Mouse (Mus musculus) megakaryocyte-erythroid progenitor cell, adult 5-6 weeks (primary cell): ENCODE measurements around the gene Lcn10. TPM values are rescaled to one million over a fixed set of nuclear protein-coding genes. Genes with fewer than 3 reads are reported as not detected.
"Not testable (repeated sequence)": the region's sequence is repeated elsewhere in the genome, so short reads cannot be mapped to it uniquely, and the experiment has no call there.

Source experiments
- ATAC-seq: replicated peaks from 2 replicates; pipeline ENCODE4 v1.8.0; 2016; ENCODE audit warnings: mild to moderate bottlenecking, inconsistent platforms; ENCODE audit not compliant: severe bottlenecking, poor library complexity, low FRiP score, low TSS enrichment
- total RNA-seq, 2 experiments: library from RNA; stranded (forward) in 1 of 2; stranded (reverse) in 1 of 2; fragments of 200-1000, 215-1000 nt in 1 of 2; fragments of >200 nt in 1 of 2; fragmentation: Nextera tagmentation in 1 of 2; gene quantifications; 2 replicates each; pipeline ENCODE4 v1.2.3; 2014 to 2017

Lcn10 gene
- total RNA-seq, 2 experiments from 2014 or later: not detected

- ATAC-seq: no peak
Measured at GRCm38 (mm10) chr2:25701001-25701400, 18.5 kb downstream of the Lcn10 start.

GRCm38 (mm10) chr2:25703706-25704105 lies 21.2 kb downstream of the Lcn10 start:
- ATAC-seq: no peak

GRCm38 (mm10) chr2:25706643-25707481 lies 24.3 kb downstream of the Lcn10 start, which contains the start of gene Bmyc:
Gene Bmyc (plus strand): TSS chr2:25706739.
- peak; percentile 84 for ATAC-seq

- ATAC-seq: 0 out of 2 replicates have a peak, but pooled peaks have one; percentile 40
Measured at GRCm38 (mm10) chr2:25708121-25708520, 25.6 kb downstream of the Lcn10 start.

- ATAC-seq: not testable (repeated sequence)
Measured at GRCm38 (mm10) chr2:25709056-25709455, 26.5 kb downstream of the Lcn10 start.

- not testable (repeated sequence) for ATAC-seq
Measured at GRCm38 (mm10) chr2:25709791-25710190, 27.3 kb downstream of the Lcn10 start.

GRCm38 (mm10) chr2:25711641-25712040 lies 29.1 kb downstream of the Lcn10 start:
- not testable (repeated sequence) for ATAC-seq

GRCm38 (mm10) chr2:25717222-25717621 lies 34.7 kb downstream of the Lcn10 start:
- no peak for ATAC-seq

- no peak for ATAC-seq
Measured at GRCm38 (mm10) chr2:25733199-25733930, 50.8 kb downstream of the Lcn10 start.

Other genes with a start within 250 kb of the Lcn10 start
- not detected in 2 replicates for gene Clic3, start 225.9 kb upstream of the Lcn10 start, total RNA-seq (2014; fragmentation: Nextera tagmentation)
- gene Clic3, start 225.9 kb upstream of the Lcn10 start, total RNA-seq (2017): not detected in 2 replicates
- 34.5 and 36.3 TPM in 2 replicates for gene Paxx, start 221.6 kb upstream of the Lcn10 start, total RNA-seq (2014; fragmentation: Nextera tagmentation)
- 17.9 and 25.9 TPM in 2 replicates for gene Paxx, start 221.6 kb upstream of the Lcn10 start, total RNA-seq (2017)
- not detected in 2 replicates for gene Ptgds, start 212.7 kb upstream of the Lcn10 start, total RNA-seq (2014; fragmentation: Nextera tagmentation)
- gene Ptgds, start 212.7 kb upstream of the Lcn10 start, total RNA-seq (2017): not detected in 2 replicates
- gene Lcn12, start 188.8 kb upstream of the Lcn10 start, total RNA-seq (2014; fragmentation: Nextera tagmentation): not detected in 2 replicates
- gene Lcn12, start 188.8 kb upstream of the Lcn10 start, total RNA-seq (2017): not detected in 2 replicates
- gene Fbxw5, start 182.0 kb upstream of the Lcn10 start, total RNA-seq (2014; fragmentation: Nextera tagmentation): 50.4 and 64.5 TPM in 2 replicates
- 24.0 and 28.9 TPM in 2 replicates for gene Fbxw5, start 182.0 kb upstream of the Lcn10 start, total RNA-seq (2017)
- 0.63 and 2.2 TPM in 2 replicates for gene C8g, start 181.0 kb upstream of the Lcn10 start, total RNA-seq (2014; fragmentation: Nextera tagmentation)
- gene C8g, start 181.0 kb upstream of the Lcn10 start, total RNA-seq (2017): 0.76 and 3.3 TPM in 2 replicates
- 19.2 and 22.4 TPM in 2 replicates for gene Traf2, start 135.8 kb upstream of the Lcn10 start, total RNA-seq (2014; fragmentation: Nextera tagmentation)
- gene Traf2, start 135.8 kb upstream of the Lcn10 start, total RNA-seq (2017): 13.7 and 14.3 TPM in 2 replicates
- 151 and 209 TPM in 2 replicates for gene Edf1, start 124.9 kb upstream of the Lcn10 start, total RNA-seq (2014; fragmentation: Nextera tagmentation)
- 60.9 and 105 TPM in 2 replicates for gene Edf1, start 124.9 kb upstream of the Lcn10 start, total RNA-seq (2017)
- 6.5 and 8.1 TPM in 2 replicates for gene Mamdc4, start 107.9 kb upstream of the Lcn10 start, total RNA-seq (2014; fragmentation: Nextera tagmentation)
- 0.38 and 2.0 TPM in 2 replicates for gene Mamdc4, start 107.9 kb upstream of the Lcn10 start, total RNA-seq (2017)
- gene Phpt1, start 107.5 kb upstream of the Lcn10 start, total RNA-seq (2014; fragmentation: Nextera tagmentation): 36.5 and 43.2 TPM in 2 replicates
- gene Phpt1, start 107.5 kb upstream of the Lcn10 start, total RNA-seq (2017): 19.1 and 25.2 TPM in 2 replicates
- not detected in 2 replicates for gene Ajm1, start 101.0 kb upstream of the Lcn10 start, total RNA-seq (2014; fragmentation: Nextera tagmentation)
- 0.09 TPM in 1 of 2 replicates, not detected in the other for gene Ajm1, start 101.0 kb upstream of the Lcn10 start, total RNA-seq (2017)
- gene Rabl6, start 74.2 kb upstream of the Lcn10 start, total RNA-seq (2014; fragmentation: Nextera tagmentation): 55.8 and 58.7 TPM in 2 replicates
- gene Rabl6, start 74.2 kb upstream of the Lcn10 start, total RNA-seq (2017): 58.5 and 92.0 TPM in 2 replicates
- not detected in 2 replicates for gene Ccdc183, start 65.0 kb upstream of the Lcn10 start, total RNA-seq (2014; fragmentation: Nextera tagmentation)
- not detected in 2 replicates for gene Ccdc183, start 65.0 kb upstream of the Lcn10 start, total RNA-seq (2017)
- 2.1 and 3.0 TPM in 2 replicates for gene Tmem141, start 60.7 kb upstream of the Lcn10 start, total RNA-seq (2014; fragmentation: Nextera tagmentation)
- 3.7 and 5.9 TPM in 2 replicates for gene Tmem141, start 60.7 kb upstream of the Lcn10 start, total RNA-seq (2017)
- not detected in 2 replicates for gene Fcna, start 54.7 kb upstream of the Lcn10 start, total RNA-seq (2014; fragmentation: Nextera tagmentation)
- not detected in 2 replicates for gene Fcna, start 54.7 kb upstream of the Lcn10 start, total RNA-seq (2017)
- gene Lcn8, start 29.6 kb upstream of the Lcn10 start, total RNA-seq (2014; fragmentation: Nextera tagmentation): not detected in 2 replicates
- gene Lcn8, start 29.6 kb upstream of the Lcn10 start, total RNA-seq (2017): not detected in 2 replicates
- not detected in 2 replicates for gene Lcn5, start 24.8 kb upstream of the Lcn10 start, total RNA-seq (2014; fragmentation: Nextera tagmentation)
- gene Lcn5, start 24.8 kb upstream of the Lcn10 start, total RNA-seq (2017): not detected in 2 replicates
- gene Lcn6, start 5.9 kb upstream of the Lcn10 start, total RNA-seq (2014; fragmentation: Nextera tagmentation): not detected in 2 replicates
- gene Lcn6, start 5.9 kb upstream of the Lcn10 start, total RNA-seq (2017): not detected in 2 replicates
- gene Obp2a, start 17.3 kb downstream of the Lcn10 start, total RNA-seq (2014; fragmentation: Nextera tagmentation): not detected in 2 replicates
- not detected in 2 replicates for gene Obp2a, start 17.3 kb downstream of the Lcn10 start, total RNA-seq (2017)
- 2.8 and 7.9 TPM in 2 replicates for gene Bmyc, start 24.0 kb downstream of the Lcn10 start, total RNA-seq (2014; fragmentation: Nextera tagmentation)
- gene Bmyc, start 24.0 kb downstream of the Lcn10 start, total RNA-seq (2017): 2.4 and 2.5 TPM in 2 replicates
- gene Obp2b, start 54.3 kb downstream of the Lcn10 start, total RNA-seq (2014; fragmentation: Nextera tagmentation): not detected in 2 replicates
- not detected in 2 replicates for gene Obp2b, start 54.3 kb downstream of the Lcn10 start, total RNA-seq (2017)
- gene Lcn3, start 82.8 kb downstream of the Lcn10 start, total RNA-seq (2014; fragmentation: Nextera tagmentation): not detected in 2 replicates
- not detected in 2 replicates for gene Lcn3, start 82.8 kb downstream of the Lcn10 start, total RNA-seq (2017)
- gene Lcn11, start 94.3 kb downstream of the Lcn10 start, total RNA-seq (2014; fragmentation: Nextera tagmentation): not detected in 2 replicates
- gene Lcn11, start 94.3 kb downstream of the Lcn10 start, total RNA-seq (2017): not detected in 2 replicates
- not detected in 2 replicates for gene Gm13539, start 99.5 kb downstream of the Lcn10 start, total RNA-seq (2014; fragmentation: Nextera tagmentation)
- gene Gm13539, start 99.5 kb downstream of the Lcn10 start, total RNA-seq (2017): not detected in 2 replicates
- gene Glt6d1, start 133.1 kb downstream of the Lcn10 start, total RNA-seq (2014; fragmentation: Nextera tagmentation): not detected in 2 replicates
- not detected in 2 replicates for gene Glt6d1, start 133.1 kb downstream of the Lcn10 start, total RNA-seq (2017)
- gene Lcn9, start 140.4 kb downstream of the Lcn10 start, total RNA-seq (2014; fragmentation: Nextera tagmentation): not detected in 2 replicates
- not detected in 2 replicates for gene Lcn9, start 140.4 kb downstream of the Lcn10 start, total RNA-seq (2017)
- gene Sohlh1, start 164.5 kb downstream of the Lcn10 start, total RNA-seq (2014; fragmentation: Nextera tagmentation): not detected in 2 replicates
- gene Sohlh1, start 164.5 kb downstream of the Lcn10 start, total RNA-seq (2017): not detected in 2 replicates
- not detected in 2 replicates for gene Kcnt1, start 181.0 kb downstream of the Lcn10 start, total RNA-seq (2014; fragmentation: Nextera tagmentation)
- gene Kcnt1, start 181.0 kb downstream of the Lcn10 start, total RNA-seq (2017): not detected in 2 replicates